Mouse (Mus musculus) heart, adult 9 months (tissue): ENCODE measurements around the gene Trmo.

Experiments
- DNase-seq, 2 experiments: peaks; one replicate each; pipeline ENCODE4 v3.0.0; 2022; ENCODE audit warnings: low spot score in 2 of 2

Gene Trmo

DNA sequence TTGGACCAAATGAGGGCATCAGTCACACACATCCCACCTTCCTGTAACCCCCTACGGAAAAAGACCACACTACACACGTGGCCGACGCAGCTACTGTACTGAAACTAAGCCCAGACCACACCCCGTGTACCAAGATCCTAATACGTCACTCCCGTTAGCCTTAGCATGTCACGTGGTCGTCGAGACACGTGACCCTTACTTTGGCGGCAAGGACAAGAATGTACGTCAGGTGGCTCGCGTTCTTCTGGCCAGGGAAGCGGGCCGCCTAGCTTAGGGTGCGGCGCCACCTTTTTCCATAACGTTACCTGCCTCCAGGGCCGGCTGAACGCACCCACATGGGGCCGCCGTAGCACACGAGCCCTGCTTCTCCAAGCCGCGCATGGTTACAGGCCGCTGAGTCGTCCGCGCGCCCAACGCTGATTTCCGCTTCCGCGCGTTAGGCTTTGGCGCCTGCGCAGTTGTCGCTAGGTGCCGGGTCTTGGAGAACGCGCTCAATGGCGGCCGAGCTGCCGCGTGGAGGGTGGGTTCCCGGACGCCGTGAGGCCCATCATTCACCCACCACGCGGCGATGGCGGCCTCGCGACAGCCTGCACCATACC is at the start of gene Trmo:
Gene Trmo (minus strand): TSS at position 425 of the 599 bp plus-strand sequence.
- peak; percentile 93 to 95 for DNase-seq

DNA sequence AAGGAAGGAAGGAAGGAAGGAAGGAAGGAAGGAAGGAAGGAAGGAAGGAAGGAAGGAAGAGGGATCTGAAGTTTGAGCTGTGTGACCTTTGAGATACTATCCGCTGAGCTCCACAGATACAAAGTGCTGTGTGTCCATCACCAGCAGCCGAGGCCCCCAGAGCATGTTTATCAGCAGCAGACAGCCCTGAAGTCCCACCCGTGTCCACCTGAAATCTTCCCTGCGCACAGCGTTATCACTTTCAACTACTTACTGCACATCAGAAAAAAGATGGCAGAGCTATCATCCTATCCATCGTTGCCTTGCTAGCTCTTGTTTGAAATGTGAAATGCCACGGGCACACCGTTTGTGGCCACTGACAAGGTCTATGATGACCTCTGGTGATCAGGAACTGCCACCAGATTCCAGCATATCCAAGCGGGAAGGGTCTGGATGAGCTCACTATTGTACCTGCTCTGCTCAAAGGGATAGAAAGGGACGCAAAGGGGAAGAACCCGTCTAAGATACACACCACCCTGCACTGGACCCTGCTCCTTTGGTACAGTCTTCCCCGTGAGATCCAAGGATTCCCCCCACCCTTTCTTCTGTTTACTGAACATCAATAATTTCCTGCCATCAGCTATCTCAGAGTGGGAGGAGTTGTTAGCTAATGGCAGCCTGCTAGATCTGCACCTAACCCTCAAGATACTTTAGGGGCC is 43.3 kb upstream of the Trmo start:
- DNase-seq: no peak

GRCm38 (mm10) chr4:46428903-46429499 is 39.8 kb upstream of the Trmo start:
- no peak for DNase-seq

- DNase-seq: no peak
Observed at GRCm38 (mm10) chr4:46422625-46423024, 33.4 kb upstream of the Trmo start.

DNA sequence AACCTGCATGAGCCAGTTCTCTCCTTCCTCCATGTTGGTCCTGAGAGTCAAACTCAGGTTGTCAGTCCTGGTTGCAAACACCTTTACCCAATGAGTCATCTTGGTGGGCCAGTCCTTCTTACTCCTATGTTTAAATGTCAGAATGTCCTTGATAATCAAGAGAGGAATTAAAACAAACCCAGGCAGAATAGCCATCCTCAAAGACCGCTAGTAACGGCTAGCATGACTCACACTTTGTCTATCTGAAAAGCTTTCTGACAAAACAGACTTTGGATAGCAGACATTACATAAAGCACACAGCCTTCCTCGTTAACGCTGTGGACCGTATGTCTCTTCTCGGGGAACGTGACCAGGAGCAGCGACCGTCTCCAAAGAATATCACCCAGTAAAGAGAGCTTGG is 29.6 kb upstream of the Trmo start:
- no peak for DNase-seq

GRCm38 (mm10) chr4:46417491-46417890 is 28.3 kb upstream of the Trmo start:
- no peak for DNase-seq

GRCm38 (mm10) chr4:46413406-46413805 is 24.2 kb upstream of the Trmo start, which contains the start of gene Hemgn:
Hemgn (minus strand) TSS chr4:46413506.
- no peak for DNase-seq

DNA sequence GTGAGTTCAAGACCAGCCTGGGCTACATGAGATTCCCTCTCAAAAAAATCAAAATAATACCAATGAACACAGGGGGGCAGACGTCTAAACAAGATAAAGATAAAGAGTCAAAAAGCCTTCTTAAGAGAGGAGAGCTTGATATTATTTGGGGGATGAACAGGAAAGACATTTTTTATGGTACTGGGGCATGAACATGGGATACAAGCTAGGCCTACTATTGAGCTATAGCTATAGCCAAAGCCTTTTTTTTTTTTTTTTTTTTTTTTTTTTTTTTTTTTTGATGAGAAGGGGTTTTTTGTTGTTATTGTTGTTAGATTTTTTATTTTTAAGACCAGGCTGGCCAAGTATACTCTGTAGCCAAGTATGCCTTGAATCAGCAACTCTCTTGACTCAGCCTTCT is 22.9 kb upstream of the Trmo start:
- no peak for DNase-seq

DNA sequence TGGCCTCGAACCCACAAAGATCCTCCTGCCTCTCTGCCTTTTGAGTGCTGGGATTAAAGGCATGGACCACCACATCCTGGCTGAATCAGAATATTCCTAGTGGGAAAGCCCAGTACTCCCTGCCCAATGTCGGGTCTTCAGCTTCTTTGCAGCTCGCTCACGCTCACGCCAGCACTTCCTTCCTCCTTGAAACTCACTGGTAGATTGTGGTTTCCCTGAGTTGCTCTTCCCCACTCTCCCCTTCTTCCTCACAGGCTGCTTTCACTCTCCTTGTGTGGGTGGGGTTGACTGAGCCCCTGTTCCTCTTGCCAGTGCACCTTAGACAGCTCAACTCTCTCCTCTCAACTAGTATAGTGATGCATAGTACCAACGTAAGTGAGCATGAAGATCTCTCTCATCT is 22.3 kb upstream of the Trmo start:
- peak in 1 of 2 experiments; percentile 41 for DNase-seq

DNA sequence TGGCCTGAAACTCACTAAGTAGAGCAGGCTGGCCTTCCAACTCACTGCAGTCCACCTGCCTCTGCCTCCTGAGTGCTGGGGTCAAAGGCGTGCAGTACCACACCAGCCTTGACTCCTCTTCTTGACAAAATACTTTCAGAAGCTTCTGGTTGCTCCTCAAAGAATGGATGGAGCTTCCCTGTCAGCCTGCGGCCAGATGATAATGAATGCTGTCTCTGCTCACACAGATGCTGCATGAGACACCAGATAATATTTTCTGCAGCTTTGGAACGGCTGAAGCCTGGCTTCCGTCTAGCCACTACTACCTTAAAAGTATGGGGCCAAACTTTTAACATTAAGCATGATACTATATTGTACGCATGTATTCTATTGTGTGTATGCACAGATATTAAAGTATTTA is 21.4 kb upstream of the Trmo start:
- no peak for DNase-seq

- no peak for DNase-seq
Observed at GRCm38 (mm10) chr4:46406966-46407703, 17.9 kb upstream of the Trmo start.

- DNase-seq: no peak
Observed at GRCm38 (mm10) chr4:46404042-46404795, 15.0 kb upstream of the Trmo start.

DNA sequence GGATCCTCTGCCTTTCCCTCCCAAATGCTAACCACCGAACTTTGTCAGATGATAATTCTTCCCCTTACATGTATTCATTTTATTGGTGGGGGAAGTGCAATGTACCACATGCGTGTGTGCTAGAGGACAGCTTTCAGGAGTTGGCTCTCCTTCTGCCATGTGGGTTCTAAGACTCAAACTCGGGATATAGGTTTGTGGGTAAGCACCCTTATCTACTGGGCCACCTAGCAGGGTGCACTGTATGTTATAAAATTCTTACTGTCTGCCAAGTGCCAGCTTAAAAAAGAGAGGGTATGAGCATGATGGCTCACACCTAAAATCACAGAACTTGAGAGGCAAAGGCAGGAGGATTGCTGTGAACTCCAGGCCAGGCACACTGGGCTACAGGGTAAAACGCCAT is 9.6 kb upstream of the Trmo start:
- DNase-seq: no peak

DNA sequence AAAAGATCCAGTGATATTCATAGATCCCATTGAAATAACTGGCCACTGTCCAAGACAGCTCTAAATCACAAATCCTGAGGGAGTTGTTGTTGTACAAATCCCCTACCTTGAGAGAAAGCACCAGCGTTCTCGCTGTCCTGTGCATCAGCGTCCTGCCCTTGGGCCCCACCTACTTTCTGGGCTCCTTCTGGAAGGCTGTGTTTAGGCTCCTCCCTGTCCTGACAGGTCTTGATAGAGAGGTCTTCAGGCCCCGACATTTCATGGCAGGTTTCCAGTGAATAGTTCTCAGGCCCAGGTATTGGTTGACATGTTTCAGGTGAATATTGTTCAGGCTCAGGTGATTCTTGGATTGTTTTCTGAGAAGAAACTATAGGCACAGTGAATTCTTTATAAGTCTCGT is 6.5 kb upstream of the Trmo start:
- no peak for DNase-seq

DNA sequence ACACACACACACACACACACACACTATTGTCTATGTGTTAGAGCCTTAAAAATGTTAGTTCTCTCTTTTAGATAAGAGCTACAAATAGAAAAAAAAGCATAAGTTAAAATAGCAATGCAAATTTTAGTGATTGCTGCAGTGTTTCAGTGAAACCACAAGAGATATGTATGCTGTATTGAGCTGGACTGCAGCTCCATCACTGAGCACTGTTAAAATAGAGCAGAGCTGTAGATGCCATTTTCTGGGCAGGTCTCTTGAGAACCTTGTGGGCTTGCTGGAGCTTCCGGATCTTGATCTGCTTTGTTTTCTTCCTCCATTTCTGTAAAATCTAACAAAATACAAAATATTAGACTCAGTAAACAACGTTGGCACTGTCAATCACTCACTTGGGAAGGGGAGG is 5.2 kb upstream of the Trmo start:
- no peak for DNase-seq

- DNase-seq: peak; percentile 46 to 72
Observed at GRCm38 (mm10) chr4:46390390-46390970, 1.2 kb upstream of the Trmo start.

GRCm38 (mm10) chr4:46389612-46390341 is 540 bp upstream of the Trmo start:
- DNase-seq: no peak

GRCm38 (mm10) chr4:46388556-46388955 is 681 bp downstream of the Trmo start:
- no peak for DNase-seq

GRCm38 (mm10) chr4:46374869-46375368 is 14.3 kb downstream of the Trmo start:
- peak; percentile 74 to 77 for DNase-seq

DNA sequence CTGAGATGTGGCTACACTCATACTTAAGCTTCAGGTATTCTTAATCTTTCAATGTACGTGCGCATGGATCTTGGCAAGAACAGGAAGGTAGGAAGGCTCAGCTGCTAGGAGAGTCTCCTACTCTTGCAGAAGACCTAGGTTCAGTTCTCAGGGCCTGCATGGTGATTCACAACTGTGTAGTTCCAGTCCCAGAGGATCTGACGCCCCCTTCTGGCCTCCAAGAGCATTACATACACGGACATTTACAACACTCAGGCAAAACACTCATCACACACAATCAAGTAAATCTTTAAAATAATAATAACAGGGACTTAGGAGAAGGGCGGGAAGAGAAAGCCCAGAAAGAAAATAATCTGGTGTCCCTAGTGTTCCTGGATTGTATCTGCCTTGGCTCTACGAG is 14.8 kb downstream of the Trmo start:
- DNase-seq: no peak
